24 mouse cellular contexts compared by ENCODE assay signal in the genomic region with DNA sequence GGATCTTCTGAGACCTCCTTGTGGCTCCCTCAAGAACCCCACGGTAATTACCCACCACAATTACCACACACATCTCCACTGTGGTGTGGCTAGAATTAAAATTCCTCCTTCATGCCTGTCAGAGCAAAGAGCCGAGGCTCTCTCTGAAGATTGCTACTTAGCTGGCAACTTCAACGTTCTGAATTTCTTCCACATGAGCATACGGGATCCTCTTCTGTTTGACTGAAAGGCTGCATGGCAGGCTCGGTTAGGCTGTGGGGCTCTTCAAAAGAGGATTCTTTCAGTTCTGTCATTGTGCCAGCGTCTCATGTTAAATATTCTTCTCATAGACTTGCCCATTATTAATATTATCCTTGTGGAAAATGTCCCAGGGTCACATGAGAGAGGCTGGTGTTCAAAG.
"Had no signal": no experiment of that assay in that cellular context is flagged by ENCODE, and none has a peak within 500 bp of the region (broad histone marks: within the 10 kb centered on the region; RNA-seq: fewer than 3 reads in every experiment).

No protein-coding gene starts in this region.

- DNase-seq: gastrocnemius, postnatal 14 days; gastrocnemius, postnatal 36 days; heart, adult 2 months; heart, postnatal 14 days; heart, postnatal 36 days; kidney, adult 11 months; kidney, adult 2 months; kidney, adult 9 months; kidney, postnatal 14 days; kidney, postnatal 36 days; layer of hippocampus, adult 9-11 months; layer of hippocampus, postnatal 36 days; left cerebral cortex, postnatal 4 days had no signal

- H3K27me3 ChIP-seq: heart, embryonic 12.5 days; hindbrain, embryonic 13.5 days; hindbrain, embryonic 15.5 days; limb, embryonic 15.5 days; liver, embryonic 12.5 days had no signal

- H3K4me2 ChIP-seq: heart, embryonic 12.5 days; hindbrain, embryonic 13.5 days; hindbrain, embryonic 15.5 days; kidney, embryonic 15.5 days; limb, embryonic 13.5 days; limb, embryonic 15.5 days; liver, embryonic 12.5 days had no signal

- ATAC-seq: hindbrain, postnatal 0 days; intestine, embryonic 16.5 days; liver, embryonic 12.5 days had no signal

- H3K9ac ChIP-seq: heart, embryonic 12.5 days; hindbrain, embryonic 13.5 days; hindbrain, embryonic 15.5 days; kidney, embryonic 15.5 days; limb, embryonic 13.5 days; limb, embryonic 15.5 days; liver, embryonic 12.5 days; liver, embryonic 14.5 days had no signal

- H3K36me3 ChIP-seq: heart, embryonic 12.5 days; hindbrain, embryonic 13.5 days; hindbrain, embryonic 15.5 days; kidney, embryonic 15.5 days; limb, embryonic 13.5 days; limb, embryonic 15.5 days; liver, embryonic 12.5 days had no signal

- H3K9me3 ChIP-seq: heart, embryonic 12.5 days; hindbrain, embryonic 13.5 days; hindbrain, embryonic 15.5 days; kidney, embryonic 15.5 days; limb, embryonic 13.5 days; limb, embryonic 15.5 days; liver, embryonic 12.5 days had no signal

- H3K27ac ChIP-seq: heart, adult 2 months; hindbrain, embryonic 13.5 days; hindbrain, embryonic 15.5 days; hindbrain, postnatal 0 days; kidney, embryonic 15.5 days; kidney, postnatal 0 days; limb, embryonic 13.5 days; limb, embryonic 15.5 days; liver, embryonic 12.5 days; liver, embryonic 14.5 days had no signal

- H3K4me1 ChIP-seq: heart, embryonic 12.5 days; hindbrain, embryonic 13.5 days; hindbrain, embryonic 15.5 days; kidney, embryonic 15.5 days; liver, embryonic 12.5 days had no signal

- H3K4me3 ChIP-seq: heart, adult 2 months; heart, embryonic 12.5 days; hindbrain, embryonic 13.5 days; hindbrain, embryonic 15.5 days; kidney, embryonic 15.5 days; limb, embryonic 13.5 days; limb, embryonic 15.5 days; liver, embryonic 12.5 days had no signal
